Mouse (Mus musculus) forebrain, embryonic 11.5 days (tissue): Measurements from ENCODE around the gene Atg2b. TPM values are rescaled to one million over a fixed set of nuclear protein-coding genes. Genes with fewer than 3 reads are reported as not detected.

Source experiments
- ATAC-seq: fragments of 200-750 bp; cut with Nextera tagmentation; replicated peaks from 2 replicates; pipeline ENCODE4 v1.8.0; 2017; ENCODE audit warnings: moderate TSS enrichment; ENCODE audit not compliant: low FRiP score
- DNase-seq: peaks from one replicate; pipeline ENCODE4 v3.0.0-alpha.2; 2017; ENCODE audit warnings: low spot score
- H3K27ac ChIP-seq: fragments of 300-500 bp; sonication (generic); 2 replicates; pipeline ENCODE4 v1.5.1; 2014; ENCODE audit warnings: low read depth, low read length
- H3K27me3 ChIP-seq: fragments of 300-500 bp; sonication (generic); 2 replicates; pipeline ENCODE4 v1.6.1; 2014; ENCODE audit warnings: mild to moderate bottlenecking, low read length, mixed read lengths; ENCODE audit not compliant: control insufficient read depth, insufficient read depth
- H3K36me3 ChIP-seq: fragments of 300-500 bp; sonication (generic); 2 replicates; pipeline ENCODE4 v1.6.1; 2014; ENCODE audit warnings: mild to moderate bottlenecking, low read length, moderate library complexity, mixed read lengths; ENCODE audit not compliant: control insufficient read depth, insufficient read depth
- H3K4me1 ChIP-seq: fragments of 300-500 bp; sonication (generic); replicated peaks from 2 replicates; pipeline ENCODE4 v1.6.1; 2014; ENCODE audit warnings: low read length, mixed read lengths; ENCODE audit not compliant: control insufficient read depth, insufficient read depth
- H3K4me2 ChIP-seq: fragments of 300-500 bp; sonication (generic); 2 replicates; pipeline ENCODE4 v1.6.1; 2014; ENCODE audit warnings: low read depth, mild to moderate bottlenecking, low read length, moderate library complexity, mixed read lengths; ENCODE audit not compliant: severe bottlenecking
- H3K4me3 ChIP-seq: fragments of 300-500 bp; sonication (generic); 2 replicates; pipeline ENCODE4 v1.5.1; 2014; ENCODE audit warnings: low read depth, low read length
- H3K9ac ChIP-seq: fragments of 300-500 bp; sonication (generic); 2 replicates; pipeline ENCODE4 v1.6.1; 2014; ENCODE audit warnings: low read length
- H3K9me3 ChIP-seq: fragments of 300-500 bp; sonication (generic); 2 replicates; pipeline ENCODE4 v1.6.1; 2016; ENCODE audit warnings: low read length, mixed read lengths; ENCODE audit not compliant: control insufficient read depth
- WGBS: fragments of 180-500 bp; shearing (Covaris S2); extraction: QIAGEN DNeasy Blood & Tissue Kit; methylation state at CpG from one replicate; pipeline ENCODE4 v1.1.7; 2014; 5-methylcytosine and 5-hydroxymethylcytosine counted together
- polyA plus RNA-seq: library from polyadenylated mRNA; unstranded; fragments of >200 nt; fragmentation: Nextera tagmentation; extraction: Ambion mirVana; gene quantifications from 2 replicates; pipeline ENCODE4 v1.2.1, GENCODE M21; 2014

The Atg2b gene
- 15.2 and 18.2 TPM in 2 replicates for polyA plus RNA-seq

GRCm38 (mm10) chr12:105685001-105685691 lies at the start of gene Atg2b:
Gene Atg2b, minus strand, starts transcription at chr12:105685211.
- Histone ChIP-seq H3K9me3 (no peaks in the 10 kb centered on the region), H3K4me3 (peak within 1 kb of the TSS; percentile 91), H3K4me1 (peaks cover 6% of the 10 kb centered on the region; the same call in 1 of the 2 replicates), H3K27ac (peak within 1 kb of the TSS; percentile 81), H3K27me3 (no peaks in the 10 kb centered on the region), H3K9ac (peak within 1 kb of the TSS; percentile 86), H3K4me2 (peak within 1 kb of the TSS; percentile 94), H3K36me3 (no peaks in the 10 kb centered on the region; the same call in 1 of the 2 replicates)
- ATAC-seq (peak; percentile 91), DNase-seq (peak; percentile 98)
- WGBS, result under 1% methylated on average over 71 of the region's 73 CpGs

DNA sequence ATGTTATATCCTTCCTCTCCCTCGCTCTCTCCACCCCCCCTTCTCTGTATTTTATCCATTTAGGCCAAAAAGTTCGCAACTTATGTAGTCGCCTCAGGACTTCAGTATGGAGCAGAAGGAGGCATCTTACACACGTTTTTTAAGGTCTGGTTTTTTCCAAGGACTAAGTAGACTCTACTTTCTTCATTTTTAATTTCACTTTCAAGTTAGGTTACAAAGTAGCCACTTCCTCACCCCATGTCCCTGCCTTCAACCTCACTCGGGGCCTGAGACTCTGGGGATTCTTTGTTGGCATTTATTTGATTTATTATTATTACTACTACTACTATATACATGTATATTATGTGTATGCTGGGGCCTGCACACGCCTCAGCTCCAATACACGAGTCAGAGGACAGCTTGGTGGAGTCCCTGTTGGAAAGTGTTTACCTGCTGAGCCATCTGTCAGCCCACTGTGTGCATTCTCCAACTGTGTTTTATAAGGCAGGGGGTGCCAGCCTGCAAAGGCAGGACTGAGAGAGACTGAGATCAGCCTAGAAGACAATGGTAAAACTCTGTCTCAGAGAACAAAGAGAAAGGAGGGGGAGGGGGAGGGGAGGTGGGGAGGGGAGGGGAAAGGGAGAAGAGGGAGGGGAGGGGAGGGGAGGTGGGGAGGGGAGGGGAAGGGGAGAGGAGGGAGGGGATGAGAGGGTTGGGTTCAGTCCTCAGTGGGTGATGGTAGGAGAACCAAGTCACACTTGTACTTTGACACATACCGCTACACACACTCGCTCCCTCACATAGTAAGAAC lies 48.6 kb upstream of the Atg2b start:
- Histone ChIP-seq H3K9ac (no peak overlapping the region), H3K4me1 (no peaks in the 10 kb centered on the region), H3K9me3 (no peaks in the 10 kb centered on the region), H3K4me3 (no peak overlapping the region), H3K36me3 (no peaks in the 10 kb centered on the region), H3K27me3 (no peaks in the 10 kb centered on the region), H3K27ac (no peak overlapping the region), H3K4me2 (no peak overlapping the region)
- WGBS, result 80% methylated on average over 9 of the region's 9 CpGs
- DNase-seq (no peak), ATAC-seq (no peak)

DNA sequence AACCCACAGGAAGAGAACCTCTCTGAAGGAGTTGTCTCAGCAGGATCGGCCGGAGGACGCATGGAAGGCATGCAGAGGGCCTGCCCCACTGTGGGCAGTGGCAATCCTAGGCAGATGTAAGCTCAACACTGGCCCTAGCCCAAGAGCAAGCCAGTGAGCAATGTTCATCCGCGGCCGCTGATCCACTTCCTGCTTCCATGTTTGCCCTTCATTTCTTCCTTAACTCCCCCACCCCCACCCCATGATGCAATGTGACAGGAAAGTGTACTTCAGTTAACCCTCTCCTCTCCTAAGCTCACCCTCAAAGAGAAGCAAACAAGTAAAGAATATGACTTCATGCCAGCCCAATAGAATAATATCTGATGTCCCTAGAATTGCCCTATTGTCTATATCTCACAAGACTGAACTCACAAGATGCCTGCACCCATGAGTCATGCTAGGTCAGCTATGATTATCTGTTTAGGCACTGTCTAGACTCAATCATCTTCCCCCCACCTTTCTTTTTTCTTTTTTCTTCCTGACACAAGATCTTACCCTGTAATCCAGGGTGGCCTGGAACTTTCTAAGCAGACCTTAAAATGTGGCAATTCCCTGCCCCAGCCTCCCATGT lies 45.9 kb upstream of the Atg2b start:
- Histone ChIP-seq H3K27me3 (no peaks in the 10 kb centered on the region), H3K36me3 (no peaks in the 10 kb centered on the region), H3K4me3 (no peak overlapping the region), H3K9ac (no peak overlapping the region), H3K9me3 (no peaks in the 10 kb centered on the region), H3K4me2 (no peak overlapping the region), H3K4me1 (no peaks in the 10 kb centered on the region), H3K27ac (no peak overlapping the region)
- 83% methylated on average over 6 of the region's 6 CpGs for WGBS
- no peak for DNase-seq
- ATAC-seq, result no peak

DNA sequence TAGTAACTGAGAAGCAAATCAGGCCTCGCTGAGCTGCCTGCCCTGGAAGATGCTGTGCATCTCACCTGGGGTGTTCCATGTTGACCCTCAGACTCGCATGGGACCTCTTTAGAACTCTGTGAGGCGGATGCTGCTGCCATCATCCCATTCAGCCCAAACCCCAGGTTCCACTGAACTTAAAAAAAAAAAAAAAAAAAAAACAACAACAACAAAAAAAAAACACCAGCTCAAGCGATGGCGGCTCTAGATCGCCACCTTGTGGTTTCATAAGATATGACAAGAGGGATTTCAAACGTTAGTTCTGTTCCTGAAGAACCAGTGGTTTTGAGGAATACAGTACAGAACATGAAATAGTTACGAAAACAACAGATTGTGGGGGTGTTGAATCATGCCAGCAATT lies 43.0 kb upstream of the Atg2b start:
- Histone ChIP-seq H3K27me3 (no peaks in the 10 kb centered on the region), H3K9me3 (no peaks in the 10 kb centered on the region), H3K9ac (no peak overlapping the region), H3K36me3 (no peaks in the 10 kb centered on the region), H3K27ac (no peak overlapping the region), H3K4me3 (no peak overlapping the region), H3K4me2 (no peak overlapping the region), H3K4me1 (no peaks in the 10 kb centered on the region)
- peak; percentile 67 for DNase-seq
- no peak for ATAC-seq
- WGBS, result 25% methylated on average over 8 of the region's 8 CpGs

DNA sequence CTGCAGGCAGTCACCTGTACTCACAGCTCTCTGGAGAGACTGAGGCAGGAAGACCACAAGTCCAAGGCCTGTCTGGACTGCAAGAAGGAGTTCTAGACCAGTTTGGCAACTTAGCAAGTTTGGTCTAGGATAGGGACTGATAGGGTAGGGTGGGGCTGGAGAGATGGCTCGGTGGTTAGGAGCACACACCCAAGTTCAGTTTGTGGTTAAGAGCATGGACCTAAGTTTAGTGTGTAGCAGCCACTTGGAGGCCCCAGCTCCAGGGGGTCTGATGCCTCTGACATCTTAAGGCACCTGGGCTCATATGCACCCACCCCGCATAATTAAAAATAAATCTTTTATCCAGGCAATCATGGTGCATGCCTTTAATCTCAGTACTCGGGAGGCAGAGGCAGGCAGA lies 42.3 kb upstream of the Atg2b start:
- no peak overlapping the region for H3K9ac ChIP-seq
- no peak for ATAC-seq
- H3K9me3 ChIP-seq, result no peaks in the 10 kb centered on the region
- H3K4me2 ChIP-seq, result no peak overlapping the region
- no peaks in the 10 kb centered on the region for H3K4me1 ChIP-seq
- DNase-seq, result no peak
- H3K4me3 ChIP-seq, result no peak overlapping the region
- H3K27ac ChIP-seq, result no peak overlapping the region
- WGBS, result 87% methylated on average over 3 of the region's 3 CpGs
- no peaks in the 10 kb centered on the region for H3K27me3 ChIP-seq
- H3K36me3 ChIP-seq, result no peaks in the 10 kb centered on the region

DNA sequence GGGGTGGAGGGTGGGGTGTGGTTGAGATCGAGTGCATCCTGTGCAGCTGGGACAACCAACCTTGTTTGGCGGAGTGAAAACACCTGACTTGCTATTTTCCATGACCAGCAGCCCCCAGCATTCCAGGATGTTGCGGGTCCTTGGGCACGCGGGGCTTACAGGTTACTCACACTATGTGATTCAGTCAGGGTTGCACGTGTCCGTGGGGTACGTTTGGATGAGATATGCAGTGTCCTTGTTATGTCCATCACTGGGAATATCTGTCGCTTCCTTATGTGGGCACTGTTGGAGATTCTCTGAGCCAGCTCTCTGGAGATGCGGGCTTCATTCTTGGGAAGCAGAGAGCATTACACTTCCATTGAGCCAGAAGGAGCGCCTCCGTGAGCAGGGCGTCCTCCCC lies 40.7 kb upstream of the Atg2b start:
- no peak for DNase-seq
- Histone ChIP-seq H3K27ac (no peak overlapping the region), H3K9ac (no peak overlapping the region), H3K4me3 (no peak overlapping the region), H3K4me1 (no peaks in the 10 kb centered on the region), H3K4me2 (no peak overlapping the region), H3K36me3 (no peaks in the 10 kb centered on the region), H3K27me3 (no peaks in the 10 kb centered on the region), H3K9me3 (no peaks in the 10 kb centered on the region)
- WGBS, result 79% methylated on average over 13 of the region's 13 CpGs
- no peak for ATAC-seq

DNA sequence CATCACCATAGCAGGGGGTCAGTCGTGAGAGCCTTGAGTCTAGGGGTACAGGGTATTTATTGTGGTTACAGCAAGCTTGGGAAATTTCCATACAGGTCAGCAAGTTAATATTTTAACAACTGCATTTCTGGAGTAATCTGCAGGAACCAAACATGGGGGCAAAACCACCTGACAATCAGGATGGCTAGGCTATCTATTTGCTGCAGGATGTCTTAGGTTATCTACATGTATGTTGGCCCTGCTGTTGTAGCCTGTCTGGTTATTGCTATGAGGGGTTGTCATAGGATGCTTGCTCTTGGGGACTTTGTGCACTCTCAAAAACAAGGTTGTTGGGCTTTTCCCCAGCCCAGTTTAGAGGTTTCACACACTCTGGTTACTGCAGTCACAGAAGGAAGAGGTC lies 39.6 kb upstream of the Atg2b start:
- no peaks in the 10 kb centered on the region for H3K9me3 ChIP-seq
- no peak overlapping the region for H3K27ac ChIP-seq
- 46% methylated on average over 1 of the region's 1 CpGs for WGBS
- H3K4me1 ChIP-seq, result no peaks in the 10 kb centered on the region
- H3K4me3 ChIP-seq, result no peak overlapping the region
- no peak for ATAC-seq
- no peak overlapping the region for H3K9ac ChIP-seq
- no peak for DNase-seq
- no peaks in the 10 kb centered on the region for H3K27me3 ChIP-seq
- no peaks in the 10 kb centered on the region for H3K36me3 ChIP-seq
- no peak overlapping the region for H3K4me2 ChIP-seq

GRCm38 (mm10) chr12:105722657-105723056 lies 37.6 kb upstream of the Atg2b start:
- Histone ChIP-seq H3K4me2 (no peak overlapping the region), H3K4me1 (no peaks in the 10 kb centered on the region), H3K27me3 (no peaks in the 10 kb centered on the region), H3K27ac (no peak overlapping the region), H3K9me3 (no peaks in the 10 kb centered on the region), H3K4me3 (no peak overlapping the region), H3K9ac (no peak overlapping the region), H3K36me3 (no peaks in the 10 kb centered on the region)
- 2% methylated on average over 5 of the region's 5 CpGs for WGBS
- DNase-seq (no peak), ATAC-seq (0 out of 2 replicates have a peak, but pooled peaks have one; percentile 33)
